Mouse (Mus musculus) forebrain, embryonic 16.5 days (tissue): ENCODE measurements around the gene Atp8b5. TPM values are rescaled to one million over a fixed set of nuclear protein-coding genes. Genes with fewer than 3 reads are reported as not detected.

Experiments used
- ATAC-seq: fragments of 200-750 bp; cut with Nextera tagmentation; 2 replicates; pipeline ENCODE4 v1.8.0; 2017; ENCODE audit warnings: mild to moderate bottlenecking, moderate library complexity
- H3K27ac ChIP-seq: fragments of 300-500 bp; sonication (generic); 2 replicates; pipeline ENCODE4 v1.5.1; 2014; ENCODE audit warnings: low read length, control low read depth
- H3K27me3 ChIP-seq: fragments of 300-500 bp; sonication (generic); replicated peaks from 2 replicates; pipeline ENCODE4 v1.6.1; 2014; ENCODE audit warnings: low read length; ENCODE audit not compliant: control insufficient read depth, insufficient read depth
- H3K36me3 ChIP-seq: fragments of 300-500 bp; sonication (generic); 2 replicates; pipeline ENCODE4 v1.6.1; 2014; ENCODE audit not compliant: control insufficient read depth, insufficient read depth
- H3K4me1 ChIP-seq: fragments of 300-500 bp; sonication (generic); replicated peaks from 2 replicates; pipeline ENCODE4 v1.6.1; 2014; ENCODE audit warnings: low read length; ENCODE audit not compliant: control insufficient read depth, insufficient read depth
- H3K4me2 ChIP-seq: fragments of 300-500 bp; sonication (generic); 2 replicates; pipeline ENCODE4 v1.6.1; 2014; ENCODE audit warnings: mild to moderate bottlenecking, low read length, control low read depth
- H3K4me3 ChIP-seq: fragments of 300-500 bp; sonication (generic); replicated peaks from 2 replicates; pipeline ENCODE4 v1.5.1; 2014; ENCODE audit warnings: mild to moderate bottlenecking, low read length, control low read depth
- H3K9ac ChIP-seq: fragments of 300-500 bp; sonication (generic); replicated peaks from 2 replicates; pipeline ENCODE4 v1.6.1; 2014; ENCODE audit warnings: low read depth, low read length, control low read depth
- H3K9me3 ChIP-seq: fragments of 300-500 bp; sonication (generic); 2 replicates; pipeline ENCODE4 v1.6.1; 2016; ENCODE audit warnings: low read length; ENCODE audit not compliant: control insufficient read depth
- WGBS: fragments of 180-500 bp; shearing (Covaris S2); extraction: QIAGEN DNeasy Blood & Tissue Kit; methylation state at CpG from one replicate; pipeline ENCODE4 v1.1.7; 2014; 5-methylcytosine and 5-hydroxymethylcytosine counted together
- polyA plus RNA-seq: library from polyadenylated mRNA; unstranded; fragments of >200 nt; fragmentation: Nextera tagmentation; extraction: Ambion mirVana; gene quantifications from 2 replicates; pipeline ENCODE4 v1.2.1, GENCODE M21; 2015

Atp8b5 gene
- polyA plus RNA-seq, 1 experiment from 2014 or later = 0.63 TPM

DNA sequence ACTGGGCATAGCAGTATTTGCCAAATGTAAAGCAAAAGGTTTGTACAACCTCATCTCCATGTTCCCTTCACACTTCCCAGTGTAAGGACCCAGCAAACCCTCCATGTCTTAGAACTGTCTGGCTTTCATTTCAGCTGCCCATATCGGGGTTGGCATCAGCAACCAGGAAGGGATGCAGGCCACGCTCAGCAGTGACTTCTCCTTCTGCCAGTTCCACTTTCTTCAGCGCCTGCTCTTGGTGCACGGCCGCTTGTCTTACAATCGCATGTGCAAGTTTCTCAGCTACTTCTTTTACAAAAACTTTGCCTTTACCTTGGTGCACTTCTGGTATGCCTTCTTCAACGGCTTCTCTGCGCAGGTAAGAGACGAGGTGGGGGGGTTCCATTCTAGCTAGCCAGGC is 100.8 kb downstream of the Atp8b5 start:
- ATAC-seq = no peak
- Histone ChIP-seq H3K27ac (no peak overlapping the region), H3K9ac (no peak overlapping the region), H3K36me3 (no peaks in the 10 kb centered on the region), H3K4me2 (no peak overlapping the region), H3K4me1 (no peaks in the 10 kb centered on the region), H3K27me3 (no peaks in the 10 kb centered on the region), H3K9me3 (no peaks in the 10 kb centered on the region), H3K4me3 (no peak overlapping the region)
- 94% methylated on average over 9 of the region's 9 CpGs for WGBS

DNA sequence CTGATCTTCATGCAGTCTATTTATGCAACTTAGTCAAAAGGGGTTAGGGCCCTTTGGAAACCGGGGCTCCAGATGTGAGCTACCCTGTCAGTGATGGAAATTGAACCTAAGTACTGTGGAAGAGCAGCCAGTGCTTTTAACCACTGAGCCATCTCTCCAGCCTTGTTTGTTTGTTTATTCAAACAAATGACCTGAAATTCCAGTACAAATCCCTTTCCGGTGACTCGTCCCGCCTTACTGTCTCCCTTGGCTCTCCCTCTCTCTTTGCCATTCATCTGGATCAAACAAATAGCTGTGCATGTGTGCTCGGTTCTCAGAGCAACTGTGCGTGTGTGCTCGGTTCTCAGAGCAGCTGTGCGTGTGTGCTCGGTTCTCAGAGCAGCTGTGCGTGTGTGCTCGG is 104.4 kb downstream of the Atp8b5 start:
- ATAC-seq = no peak
- Histone ChIP-seq H3K27me3 (no peaks in the 10 kb centered on the region), H3K4me3 (no peak overlapping the region), H3K27ac (no peak overlapping the region), H3K4me1 (no peaks in the 10 kb centered on the region), H3K9me3 (no peaks in the 10 kb centered on the region), H3K4me2 (no peak overlapping the region), H3K9ac (no peak overlapping the region), H3K36me3 (no peaks in the 10 kb centered on the region)
- 86% methylated on average over 9 of the region's 11 CpGs for WGBS

GRCm38 (mm10) chr4:43372155-43372554 is 105.2 kb downstream of the Atp8b5 start:
- no peak overlapping the region for H3K4me3 ChIP-seq
- no peak for ATAC-seq

DNA sequence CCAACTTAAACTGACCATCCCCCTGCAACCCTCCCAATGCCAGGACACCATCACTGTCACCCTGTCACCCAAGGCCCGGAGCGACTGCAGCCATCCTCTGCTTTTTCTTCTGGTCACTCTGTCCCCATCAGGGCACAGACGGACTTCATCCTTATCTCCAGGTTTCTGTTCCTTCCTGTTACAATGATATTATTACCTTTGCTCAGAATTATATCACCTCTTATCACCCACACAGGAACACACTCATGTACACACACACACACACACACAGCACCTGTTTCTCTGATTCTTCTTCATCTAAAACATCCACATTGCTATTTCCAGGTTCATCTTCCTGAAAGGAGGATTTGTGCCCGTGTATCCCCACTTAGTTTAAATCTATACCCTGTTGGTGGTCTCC is 107.3 kb downstream of the Atp8b5 start:
- H3K4me1 ChIP-seq = no peaks in the 10 kb centered on the region
- no peak for ATAC-seq
- no peak overlapping the region for H3K4me2 ChIP-seq
- no peaks in the 10 kb centered on the region for H3K36me3 ChIP-seq
- no peaks in the 10 kb centered on the region for H3K27me3 ChIP-seq
- H3K9me3 ChIP-seq = no peaks in the 10 kb centered on the region
- no peak overlapping the region for H3K9ac ChIP-seq
- 93% methylated on average over 4 of the region's 4 CpGs for WGBS
- no peak overlapping the region for H3K4me3 ChIP-seq
- no peak overlapping the region for H3K27ac ChIP-seq

More at GRCm38 (mm10) chr4:43372155-43372554, 105.2 kb downstream of the Atp8b5 start:
- Histone ChIP-seq H3K4me2 (no peak overlapping the region), H3K27me3 (no peaks in the 10 kb centered on the region), H3K9ac (no peak overlapping the region), H3K27ac (no peak overlapping the region), H3K9me3 (no peaks in the 10 kb centered on the region), H3K4me1 (no peaks in the 10 kb centered on the region), H3K36me3 (no peaks in the 10 kb centered on the region)
- 69% methylated on average over 4 of the region's 4 CpGs for WGBS

GRCm38 (mm10) chr4:43379601-43380000 is 112.6 kb downstream of the Atp8b5 start:
- H3K4me1 ChIP-seq = peaks cover 24% of the 10 kb centered on the region
- H3K9ac ChIP-seq = no peak overlapping the region
- WGBS = 91% methylated on average over 6 of the region's 6 CpGs
- ATAC-seq = no peak
- no peaks in the 10 kb centered on the region for H3K9me3 ChIP-seq
- H3K36me3 ChIP-seq = no peaks in the 10 kb centered on the region
- no peak overlapping the region for H3K27ac ChIP-seq
- no peak overlapping the region for H3K4me3 ChIP-seq
- no peaks in the 10 kb centered on the region for H3K27me3 ChIP-seq
- no peak overlapping the region for H3K4me2 ChIP-seq

DNA sequence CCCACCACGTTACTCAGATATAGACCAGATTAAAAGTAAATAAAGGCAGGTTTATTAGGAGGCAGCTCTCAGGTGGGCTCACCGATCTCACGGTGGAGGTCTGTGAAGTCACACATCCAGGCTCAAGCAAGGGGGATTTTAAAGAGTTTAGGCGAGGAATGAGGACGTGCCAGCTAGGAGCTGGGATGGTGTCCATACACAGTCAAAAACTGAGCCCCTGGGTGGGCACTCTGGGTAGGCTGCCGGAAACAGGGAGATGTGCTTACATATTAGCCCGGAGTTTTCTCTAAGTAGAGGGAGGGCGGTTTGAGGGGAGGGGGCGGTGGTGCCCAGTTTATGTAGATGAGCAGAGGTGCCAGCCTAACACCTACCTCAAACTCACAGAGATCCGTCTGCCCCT is 114.0 kb downstream of the Atp8b5 start:
- Histone ChIP-seq H3K9ac (peak overlapping the region; percentile 81), H3K27ac (no peak overlapping the region), H3K36me3 (no peaks in the 10 kb centered on the region), H3K27me3 (no peaks in the 10 kb centered on the region), H3K4me2 (peak overlapping the region; percentile 92), H3K9me3 (no peaks in the 10 kb centered on the region), H3K4me3 (peak overlapping the region; percentile 61), H3K4me1 (peaks cover 24% of the 10 kb centered on the region)
- WGBS = 48% methylated on average over 10 of the region's 10 CpGs
- no peak; the same call in 1 of the 2 replicates for ATAC-seq

DNA sequence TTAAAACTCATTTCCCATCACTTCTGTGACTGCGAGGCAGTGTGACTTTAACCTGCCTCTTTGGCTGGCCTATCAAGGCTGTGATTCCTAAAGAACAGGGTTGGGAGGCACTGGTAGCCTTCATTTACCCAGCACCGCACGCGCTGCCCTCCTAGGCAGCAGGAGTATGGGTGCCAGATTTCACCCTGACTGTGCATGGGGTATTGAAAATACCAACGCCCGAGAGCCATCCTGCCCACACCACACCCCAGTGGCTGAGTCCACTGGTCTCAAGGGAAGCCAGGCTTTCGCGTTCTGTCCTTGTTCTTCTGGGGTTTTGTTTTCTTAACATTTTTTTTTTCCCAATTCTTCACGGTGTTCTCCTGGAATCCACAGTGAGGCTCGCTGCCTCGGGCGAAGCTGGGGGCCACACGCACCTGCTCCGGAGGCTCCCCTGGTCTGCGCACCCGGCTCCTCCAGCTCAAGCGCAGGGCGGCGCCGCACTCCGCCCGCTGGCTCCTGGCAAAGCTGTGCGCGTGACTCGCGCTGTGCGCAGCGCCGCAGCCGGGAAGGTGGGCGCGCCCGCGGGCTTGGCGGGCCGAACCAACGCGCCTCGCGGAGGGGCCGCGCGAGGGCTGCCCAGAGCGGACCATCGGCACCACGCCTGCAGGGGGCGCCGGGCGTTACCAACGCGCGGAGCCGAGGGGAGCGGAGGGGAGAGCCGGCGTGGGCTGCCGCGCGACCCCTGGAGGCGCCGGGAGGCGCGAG is 114.6 kb downstream of the Atp8b5 start, which contains the start of gene Rusc2:
Gene Rusc2 (plus strand): TSS at position 572 of the 747 bp plus-strand sequence.
- ATAC-seq = peak; percentile 96
- under 1% methylated on average over 61 of the region's 63 CpGs for WGBS

DNA sequence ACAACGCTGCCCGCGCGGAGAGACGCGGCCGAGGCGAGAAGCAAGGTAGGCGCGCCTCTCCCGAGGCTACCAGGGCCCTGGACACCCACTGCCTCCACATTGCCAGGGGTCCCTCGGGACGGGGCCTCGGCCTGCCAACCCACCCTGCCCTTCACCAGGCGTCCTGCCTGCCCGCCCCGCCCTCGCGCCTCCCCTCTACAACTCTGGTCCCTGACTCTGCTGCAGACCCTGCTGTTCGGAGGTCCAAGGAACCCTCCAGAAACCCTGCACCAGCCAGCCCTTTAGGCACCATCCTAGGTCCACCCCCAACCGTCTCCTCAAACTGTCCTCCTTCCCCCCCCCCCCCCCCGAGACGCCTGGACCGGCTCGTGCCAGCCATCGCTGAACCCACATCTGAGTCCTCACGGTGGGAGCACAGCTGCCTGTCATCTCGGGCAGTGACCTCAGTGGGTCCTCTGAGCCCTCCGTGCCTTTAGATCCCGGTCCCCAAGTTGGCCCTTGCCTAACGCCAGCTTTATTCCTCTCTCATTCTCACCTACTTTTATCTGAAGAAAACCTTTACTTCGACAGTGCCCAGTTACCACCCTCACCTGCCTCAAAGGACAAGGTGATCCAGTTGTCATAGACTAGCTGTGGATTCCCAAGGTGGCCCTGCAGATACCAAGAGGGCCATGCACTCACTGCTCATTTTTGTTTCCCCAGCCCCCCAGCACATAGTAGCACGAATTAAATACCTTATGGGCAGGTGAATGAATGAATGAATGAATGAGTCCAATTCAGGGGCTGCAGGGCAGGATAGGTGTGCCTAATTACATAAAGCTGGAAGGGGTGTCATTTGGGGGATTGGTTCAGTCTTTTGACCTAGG is 115.4 kb downstream of the Atp8b5 start:
- 4% methylated on average over 31 of the region's 33 CpGs for WGBS
- Histone ChIP-seq H3K4me3 (peak overlapping the region; percentile 61), H3K9ac (peak overlapping the region; percentile 81), H3K27ac (no peak overlapping the region), H3K4me1 (peaks cover 24% of the 10 kb centered on the region), H3K4me2 (peak overlapping the region; percentile 92), H3K9me3 (no peaks in the 10 kb centered on the region), H3K36me3 (no peaks in the 10 kb centered on the region), H3K27me3 (no peaks in the 10 kb centered on the region)
- peak; percentile 76 for ATAC-seq

More for the DNA sequence above, 114.6 kb downstream of the Atp8b5 start, which contains the start of gene Rusc2:
- Histone ChIP-seq H3K9ac (peak within 1 kb of the TSS; percentile 81), H3K9me3 (no peaks in the 10 kb centered on the region), H3K27me3 (no peaks in the 10 kb centered on the region), H3K36me3 (no peaks in the 10 kb centered on the region), H3K4me3 (peak within 1 kb of the TSS; percentile 61), H3K4me1 (peaks cover 24% of the 10 kb centered on the region), H3K27ac (peak within 1 kb of the TSS; percentile 67), H3K4me2 (peak within 1 kb of the TSS; percentile 92)
